ENCODE assay signal across 13 mouse cellular contexts in genomic region chr5:36909545-36909944, GRCm38 (mm10).
"Had no signal": no experiment of that assay in that cellular context is flagged by ENCODE, and none has a peak within 500 bp of the region (broad histone marks: within the 10 kb centered on the region; RNA-seq: fewer than 3 reads in every experiment).

No protein-coding gene starts in this region.

- DNase-seq: lung, adult 18-20 months; lung, embryonic 14.5 days; lung, postnatal 10 days; lung, postnatal 4 days; midbrain, embryonic 14.5 days; retina, postnatal 1 day; right cerebral cortex, adult 18-20 months; right cerebral cortex, postnatal 25 days; right cerebral cortex, postnatal 4 days; spleen, adult 18-20 months; thymus, adult 18-20 months; thymus, postnatal 14 days; thymus, postnatal 36 days had no signal
